Mouse (Mus musculus) ovary, adult 2 months (tissue): ENCODE results near the gene Atxn2l. TPM values are rescaled to one million over a fixed set of nuclear protein-coding genes. Genes with fewer than 3 reads are reported as not detected.

Source experiments
- polyA plus RNA-seq: library from polyadenylated mRNA; depleted of rRNA; stranded (reverse); fragments of >200 nt; gene quantifications from 2 replicates; pipeline ENCODE4 v1.2.3, GENCODE M21; 2012; rRNA removed

The Atxn2l gene
- polyA plus RNA-seq = 261 and 386 TPM in 2 replicates

DNA sequence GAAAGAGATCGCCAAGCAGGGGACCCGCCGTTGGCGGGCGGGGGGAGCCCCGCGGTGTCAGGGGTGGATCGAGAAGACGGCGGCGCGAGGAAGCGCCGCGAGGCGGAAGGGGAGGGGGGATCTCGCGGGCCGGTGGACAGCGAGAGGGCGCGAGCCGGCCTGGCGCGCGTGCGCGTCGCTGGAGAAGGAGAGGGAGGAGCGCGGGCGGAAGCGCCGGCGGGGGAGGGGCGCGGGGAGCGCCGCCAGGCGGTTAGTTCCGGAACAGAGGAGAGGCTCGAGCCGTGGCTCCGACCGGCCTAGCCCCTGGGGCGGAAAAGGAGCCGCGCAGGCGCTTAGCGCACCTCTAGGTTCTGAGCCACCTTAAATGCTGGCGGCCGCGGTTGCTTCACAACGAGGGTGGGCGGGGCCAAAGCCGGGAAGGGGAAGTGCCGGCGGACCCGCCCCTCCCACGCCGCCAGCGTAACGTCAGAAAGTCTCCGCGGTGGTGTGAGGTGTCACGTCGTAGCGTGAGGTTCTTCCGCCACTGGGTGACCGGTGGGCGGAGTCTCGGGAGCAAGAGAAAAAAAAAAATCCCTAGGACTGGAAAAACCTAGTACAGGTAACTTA lies at the start of gene Atxn2l:
Atxn2l (minus strand) TSS at position 165 of the 606 bp plus-strand sequence.

DNA sequence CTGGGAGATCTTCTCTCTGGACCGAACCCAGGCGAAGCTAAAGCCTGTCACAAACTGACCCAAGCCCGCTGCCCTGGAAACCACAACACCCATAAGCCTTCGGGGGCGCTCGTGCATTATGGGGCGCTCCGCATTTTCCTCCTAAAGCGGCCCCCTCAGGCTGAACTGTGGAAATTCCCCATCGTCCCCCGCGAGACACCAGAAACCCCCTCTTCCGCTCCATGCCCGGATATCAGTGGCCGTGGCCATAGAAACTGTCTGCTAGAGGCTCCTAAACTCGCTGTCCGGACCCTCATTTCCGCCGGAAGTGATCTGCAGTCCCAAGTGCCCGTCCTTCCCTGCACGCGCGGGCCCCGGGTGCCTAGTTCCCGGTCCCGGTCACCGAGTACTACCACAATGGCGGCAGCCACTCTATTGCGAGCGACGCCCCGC lies 16.2 kb downstream of the Atxn2l start, which contains the start of gene Tufm:
Tufm (plus strand) TSS at position 310 of the 432 bp plus-strand sequence.

DNA sequence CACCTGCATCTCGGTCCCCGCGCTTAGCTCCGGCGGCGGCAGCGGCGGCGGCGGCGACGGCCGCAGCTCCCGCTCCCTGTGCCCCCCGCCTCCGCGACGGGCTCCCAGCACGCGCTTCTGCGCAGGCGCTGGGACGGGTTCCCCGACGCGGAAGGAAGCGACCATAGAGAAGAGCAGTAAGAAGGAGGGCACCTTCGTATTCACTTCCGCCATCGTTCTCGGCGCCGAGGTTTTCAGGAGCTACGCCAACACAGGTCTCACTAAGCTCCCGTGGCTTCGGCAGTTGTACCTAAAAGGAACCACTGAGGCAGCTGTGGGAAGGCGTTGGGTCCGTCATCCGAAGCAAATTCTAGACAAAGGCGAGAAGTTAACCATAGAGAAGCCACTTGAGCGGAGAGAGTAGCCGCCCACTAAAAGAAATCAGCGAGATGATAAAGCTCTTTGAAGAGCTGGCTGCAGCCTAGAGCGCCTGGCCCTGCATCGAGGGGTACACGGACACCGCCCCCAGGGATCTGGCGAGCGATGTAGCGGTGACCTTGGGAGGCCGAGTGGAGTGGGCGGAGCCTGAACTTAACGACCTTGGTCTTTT lies 28.1 kb downstream of the Atxn2l start, which contains the start of gene Sh2b1:
Sh2b1 (minus strand) TSS at position 432 of the 589 bp plus-strand sequence.

DNA sequence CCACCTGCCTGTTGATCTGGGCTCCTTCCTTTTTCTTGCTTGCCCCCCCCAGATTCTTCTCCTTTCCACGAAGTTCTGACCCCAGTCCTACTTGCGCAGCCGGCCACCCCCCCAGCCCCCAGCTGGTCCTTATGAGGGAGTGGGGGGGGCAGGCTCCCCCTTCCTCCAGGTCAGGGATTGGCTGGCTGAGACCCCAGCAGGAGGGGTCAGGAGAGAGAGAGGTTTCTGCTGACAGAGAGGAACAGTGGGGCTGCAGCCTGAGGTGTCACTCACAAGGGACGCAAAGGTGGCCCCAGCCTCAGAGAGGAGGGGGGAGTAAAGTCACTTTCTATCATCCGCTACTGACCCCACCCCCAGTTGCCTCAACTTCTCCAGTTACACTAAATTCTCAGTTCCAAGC lies 40.2 kb downstream of the Atxn2l start, which contains the start of gene Atp2a1:
Atp2a1 (minus strand) TSS at position 105 of the 400 bp plus-strand sequence.

Other genes with a start within 250 kb of the Atxn2l start
- 72.0 and 77.3 TPM in 2 replicates for gene Sbk1, start 230.8 kb downstream of the Atxn2l start, polyA plus RNA-seq
- 2.5 and 3.2 TPM in 2 replicates for gene Lat, start 133.9 kb downstream of the Atxn2l start, polyA plus RNA-seq
- gene Spns1, start 126.0 kb downstream of the Atxn2l start, polyA plus RNA-seq = 247 and 278 TPM in 2 replicates
- 9.5 and 11.7 TPM in 2 replicates for gene Nfatc2ip, start 106.7 kb downstream of the Atxn2l start, polyA plus RNA-seq
- 0.53 and 0.68 TPM in 2 replicates for gene Cd19, start 88.5 kb downstream of the Atxn2l start, polyA plus RNA-seq
- gene Rabep2, start 74.7 kb downstream of the Atxn2l start, polyA plus RNA-seq = 76.5 and 79.0 TPM in 2 replicates
- gene Atp2a1, start 40.3 kb downstream of the Atxn2l start, polyA plus RNA-seq = 0.43 and 0.92 TPM in 2 replicates
- gene Sh2b1, start 28.0 kb downstream of the Atxn2l start, polyA plus RNA-seq = 73.4 and 90.0 TPM in 2 replicates
- gene Tufm, start 16.1 kb downstream of the Atxn2l start, polyA plus RNA-seq = 160 and 171 TPM in 2 replicates
- 143 and 153 TPM in 2 replicates for gene Eif3c, start 63.0 kb upstream of the Atxn2l start, polyA plus RNA-seq
- 5.2 and 5.6 TPM in 2 replicates for gene Apobr, start 81.5 kb upstream of the Atxn2l start, polyA plus RNA-seq
- 93.1 and 135 TPM in 2 replicates for gene Cln3, start 82.4 kb upstream of the Atxn2l start, polyA plus RNA-seq
- 0.42 TPM in 1 of 2 replicates, not detected in the other for gene Il27, start 91.5 kb upstream of the Atxn2l start, polyA plus RNA-seq
- 135 and 164 TPM in 2 replicates for gene Nupr1, start 127.4 kb upstream of the Atxn2l start, polyA plus RNA-seq
- 53.8 and 56.8 TPM in 2 replicates for gene Sgf29, start 145.9 kb upstream of the Atxn2l start, polyA plus RNA-seq
- gene Sult1a1, start 173.0 kb upstream of the Atxn2l start, polyA plus RNA-seq = 36.6 and 41.1 TPM in 2 replicates
- gene Bola2, start 192.0 kb upstream of the Atxn2l start, polyA plus RNA-seq = 71.6 and 99.0 TPM in 2 replicates
- gene Slx1b, start 192.3 kb upstream of the Atxn2l start, polyA plus RNA-seq = 35.0 and 35.2 TPM in 2 replicates
- gene Coro1a, start 204.3 kb upstream of the Atxn2l start, polyA plus RNA-seq = 68.2 and 90.8 TPM in 2 replicates